33 mouse cellular contexts compared by ENCODE assay signal in the genomic region with DNA sequence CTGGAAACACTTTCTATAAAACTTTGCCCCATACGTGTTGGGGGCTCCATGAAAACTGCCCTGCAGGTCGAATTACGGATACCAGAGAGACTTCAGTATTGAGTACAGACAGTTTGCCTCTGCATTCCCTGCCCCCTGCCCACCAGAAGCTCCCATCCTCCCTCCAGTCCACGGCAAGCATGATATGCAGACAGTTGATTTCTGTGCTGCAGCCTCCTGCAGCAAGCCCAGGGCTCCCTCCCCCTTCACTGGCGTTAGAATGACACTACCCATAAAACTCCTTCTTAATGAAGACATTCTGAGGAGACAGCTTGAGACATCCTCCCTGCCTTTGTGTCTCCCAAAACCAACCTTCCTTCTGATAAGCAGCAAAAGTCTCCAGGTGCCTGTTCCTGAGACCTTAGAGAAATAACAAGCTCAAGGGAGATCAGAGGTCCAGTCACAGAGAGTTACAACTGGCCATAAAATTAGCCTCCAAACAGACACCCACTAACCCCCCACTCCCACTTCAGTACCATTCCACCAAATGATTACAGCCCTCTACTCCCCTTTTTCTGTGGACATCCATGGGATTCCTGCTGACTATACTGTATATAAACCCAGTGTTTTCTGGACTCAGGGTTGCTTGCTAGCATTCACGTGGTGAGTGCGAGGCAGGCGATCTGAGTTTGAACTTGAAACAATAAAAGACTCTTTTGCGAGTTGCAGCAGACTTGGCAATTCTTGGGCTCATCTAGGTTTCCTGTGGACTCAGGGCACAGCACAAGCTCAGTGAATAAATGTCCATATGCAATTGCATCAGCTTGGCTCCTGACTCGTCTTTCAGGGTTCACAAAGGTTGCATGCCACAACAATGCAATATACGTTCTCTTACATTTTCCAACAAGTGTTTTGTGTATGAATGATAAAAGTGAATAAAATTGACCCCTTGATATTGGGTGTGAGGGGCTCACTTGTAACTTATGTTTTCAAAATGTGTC. TPM values are rescaled to one million over a fixed set of nuclear protein-coding genes. Genes with fewer than 3 reads are reported as not detected.
DNase-seq lines count a peak whose midpoint lies in the region; ATAC-seq and TF ChIP-seq lines count a peak whose summit lies in the region.
"Had no signal": no experiment of that assay in that cellular context is flagged by ENCODE, and none has a peak within 500 bp of the region (broad histone marks: within the 10 kb centered on the region; RNA-seq: fewer than 3 reads in every experiment).

No protein-coding gene starts in this region.

- H3K4me3 ChIP-seq in heart, adult 2 months: no peak overlapping the region
- H3K4me3 ChIP-seq in kidney, embryonic 14.5 days (ENCODE audit: low read length): no peak overlapping the region
- H3K4me3 ChIP-seq: embryonic facial prominence, embryonic 12.5 days; erythroblast, embryonic 14.5 days; gastrocnemius, adult 2 months; midbrain, embryonic 13.5 days; neural tube, embryonic 13.5 days; stomach, embryonic 15.5 days had no signal

- no peaks in the 10 kb centered on the region for H3K36me3 ChIP-seq in heart, adult 2 months (ENCODE audit: control insufficient read depth, insufficient read depth, low read length)
- no peaks in the 10 kb centered on the region for H3K36me3 ChIP-seq in kidney, embryonic 14.5 days (ENCODE audit: control insufficient read depth, insufficient read depth, low read length)
- H3K36me3 ChIP-seq: embryonic facial prominence, embryonic 12.5 days; G1E; midbrain, embryonic 13.5 days; neural tube, embryonic 13.5 days; stomach, embryonic 15.5 days had no signal

- no peak for DNase-seq in heart, adult 2 months
- no peak for DNase-seq in heart, postnatal 4 days
- DNase-seq in kidney, adult 8-10 months: no peak
- DNase-seq in 3T3-L1 (ENCODE audit: low read depth, low spot score): peak; percentile 41
- no peak for DNase-seq in cerebellum, postnatal 14 days
- no peak for DNase-seq in gastrocnemius, adult 8-10 months (ENCODE audit: low spot score in 2 of 2)
- DNase-seq: adrenal gland, adult 8-10 months; cerebellum, adult 11-12 months; gastrocnemius, adult 2 months; layer of hippocampus, postnatal 36 days; right cerebral cortex, postnatal 4 days had no signal

- no peak overlapping the region for H3K27ac ChIP-seq in heart, adult 2 months
- peak overlapping the region; percentile 55; the same call in 1 of the 2 replicates for H3K27ac ChIP-seq in kidney, embryonic 14.5 days (ENCODE audit: low read depth, low read length)
- H3K27ac ChIP-seq: embryonic facial prominence, embryonic 12.5 days; gastrocnemius, adult 2 months; hindbrain, embryonic 14.5 days; midbrain, embryonic 13.5 days; neural tube, embryonic 13.5 days; stomach, embryonic 15.5 days had no signal

- intact Hi-C loops in heart, adult 2 months (cut with DNase I): no loop called here

- H3K27me3 ChIP-seq in heart, adult 2 months (ENCODE audit: control insufficient read depth, insufficient read depth, low read length): no peaks in the 10 kb centered on the region; the same call in 1 of the 2 replicates
- H3K27me3 ChIP-seq in kidney, embryonic 14.5 days (ENCODE audit: control insufficient read depth, insufficient read depth, low read length): no peaks in the 10 kb centered on the region
- H3K27me3 ChIP-seq: embryonic facial prominence, embryonic 12.5 days; midbrain, embryonic 13.5 days; neural tube, embryonic 13.5 days; stomach, embryonic 15.5 days had no signal

- H3K9me3 ChIP-seq in kidney, embryonic 14.5 days (ENCODE audit: control insufficient read depth, low read length): no peaks in the 10 kb centered on the region
- H3K9me3 ChIP-seq: embryonic facial prominence, embryonic 12.5 days; G1E; midbrain, embryonic 13.5 days; neural tube, embryonic 13.5 days; stomach, embryonic 15.5 days had no signal

- no peaks in the 10 kb centered on the region; the same call in 1 of the 2 replicates for H3K4me1 ChIP-seq in heart, adult 2 months (ENCODE audit: control insufficient read depth, insufficient read depth, low read length)
- peaks cover 9% of the 10 kb centered on the region; the same call in 1 of the 2 replicates for H3K4me1 ChIP-seq in kidney, embryonic 14.5 days (ENCODE audit: control insufficient read depth, insufficient read depth, low read length)
- H3K4me1 ChIP-seq: embryonic facial prominence, embryonic 12.5 days; midbrain, embryonic 13.5 days; neural tube, embryonic 13.5 days; stomach, embryonic 15.5 days had no signal

- no peak for TF ChIP-seq CTCF in heart, adult 2 months (IDR thresholded peaks at IDR 0.05)

- TF ChIP-seq EP300 in heart, adult 2 months (IDR thresholded peaks at IDR 0.05; ENCODE audit: insufficient read depth, low read depth, low read length): no peak

- 0 out of 2 replicates have a peak, but pooled peaks have one; percentile 24 for TF ChIP-seq POLR2A in heart, adult 2 months (IDR thresholded peaks at IDR 0.05; ENCODE audit: insufficient read depth, low read depth, low read length)

- WGBS in heart, adult 2 months: 78% methylated on average over 11 of the region's 11 CpGs
- 24% methylated on average over 11 of the region's 11 CpGs for WGBS in kidney, embryonic 14.5 days

- 0 out of 2 replicates have a peak overlapping the region, but pooled peaks have one; percentile 10 for H3K4me2 ChIP-seq in kidney, embryonic 14.5 days (replicated peaks; ENCODE audit: low read depth, low read length)
- H3K4me2 ChIP-seq: embryonic facial prominence, embryonic 12.5 days; hindbrain, embryonic 14.5 days; liver, embryonic 11.5 days; midbrain, embryonic 13.5 days; neural tube, embryonic 13.5 days; stomach, embryonic 15.5 days had no signal

- no peaks in the 10 kb centered on the region for H3K79me2 ChIP-seq in heart, adult 2 months (replicated peaks; ENCODE audit: control insufficient read depth, insufficient read depth, low read length)

- peak; percentile 75 for ATAC-seq in kidney, embryonic 14.5 days (ENCODE audit: low FRiP score, low TSS enrichment)
- peak; percentile 23; the same call in 1 of the 2 replicates for ATAC-seq in erythroblast, adult 5-6 weeks (replicated peaks; ENCODE audit: low FRiP score, poor library complexity, severe bottlenecking)
- ATAC-seq: forebrain, embryonic 14.5 days; midbrain, embryonic 13.5 days had no signal

- H3K9ac ChIP-seq in heart, adult 2 months (ENCODE audit: low read depth, low read length): no peak overlapping the region
- no peak overlapping the region for H3K9ac ChIP-seq in kidney, embryonic 14.5 days (ENCODE audit: low read depth, low read length)
- H3K9ac ChIP-seq: embryonic facial prominence, embryonic 12.5 days; hindbrain, embryonic 14.5 days; midbrain, embryonic 13.5 days; neural tube, embryonic 13.5 days; stomach, embryonic 15.5 days had no signal

RNA-seq across cellular contexts. Expression of gene Msmb, which starts 20.6 kb away (rescaled TPM):
- total RNA-seq in heart, adult 2 months (2021): not detected
- polyA plus RNA-seq in heart, adult 2 months (2012; rRNA removed): not detected in 2 replicates
- total RNA-seq in heart, postnatal 4 days (2021): not detected
- not detected in 2 replicates for polyA plus RNA-seq in kidney, embryonic 14.5 days (2014; fragmentation: Nextera tagmentation; extraction: Ambion mirVana)
- not detected in 2 replicates for total RNA-seq in erythroblast, adult 5-6 weeks (2015; ENCODE audit: low replicate concordance)
- 5.2 TPM in 1 of 2 replicates, not detected in the other for total RNA-seq in erythroblast, adult 5-6 weeks (2017; ENCODE audit: low replicate concordance)
- total RNA-seq in gastrocnemius, adult 8-10 months (2022): not detected
- total RNA-seq: adrenal gland, adult 8-10 months; gastrocnemius, adult 2 months; granulocyte monocyte progenitor cell, adult 5-6 weeks; heart, postnatal 36 days; layer of hippocampus, adult 8-10 months; layer of hippocampus, postnatal 36 days; left cerebral cortex, postnatal 10 days; megakaryocyte, adult 5-6 weeks had no signal
- polyA plus RNA-seq: CD4-positive, CD25-positive, alpha-beta regulatory T cell, adult 4 months; embryonic facial prominence, embryonic 12.5 days; erythroblast, embryonic 14.5 days; forebrain, embryonic 14.5 days; frontal cortex, adult 2 months; G1E; hindbrain, embryonic 14.5 days; intestine, embryonic 16.5 days; limb, embryonic 11.5 days; liver, embryonic 11.5 days; lung, adult 2 months; midbrain, embryonic 13.5 days; neural tube, embryonic 13.5 days; stomach, embryonic 15.5 days; thymus, adult 2 months had no signal

RNA-seq across cellular contexts. Expression of gene Dph3, which starts 35.7 kb away (rescaled TPM):
- total RNA-seq in heart, adult 2 months (2021): 10 to 100 TPM; 81.7 to 99.2 TPM
- polyA plus RNA-seq in heart, adult 2 months (2012; rRNA removed): 40.2 and 63.3 TPM in 2 replicates
- total RNA-seq in heart, postnatal 4 days (2021): 10 to 100 TPM; 81.4 to 84.0 TPM
- 102 and 136 TPM in 2 replicates for polyA plus RNA-seq in kidney, embryonic 14.5 days (2014; fragmentation: Nextera tagmentation; extraction: Ambion mirVana)
- total RNA-seq in erythroblast, adult 5-6 weeks (2015; ENCODE audit: low replicate concordance): 0.77 and 15.9 TPM in 2 replicates
- total RNA-seq in erythroblast, adult 5-6 weeks (2017; ENCODE audit: low replicate concordance): 10.4 and 30.1 TPM in 2 replicates
- total RNA-seq in gastrocnemius, adult 8-10 months (2022): 100 to 1,000 TPM; 122 to 147 (median 130) TPM

RNA-seq across cellular contexts. Expression of gene Oxnad1, which starts 36.1 kb away (rescaled TPM):
- total RNA-seq in heart, adult 2 months (2021): 10 to 100 TPM; 49.5 to 54.9 TPM
- 53.9 and 92.7 TPM in 2 replicates for polyA plus RNA-seq in heart, adult 2 months (2012; rRNA removed)
- total RNA-seq in heart, postnatal 4 days (2021): 10 to 100 TPM; 39.7 to 44.3 TPM
- 29.1 and 33.6 TPM in 2 replicates for polyA plus RNA-seq in kidney, embryonic 14.5 days (2014; fragmentation: Nextera tagmentation; extraction: Ambion mirVana)
- total RNA-seq in erythroblast, adult 5-6 weeks (2015; ENCODE audit: low replicate concordance): 0.58 and 3.1 TPM in 2 replicates
- total RNA-seq in erythroblast, adult 5-6 weeks (2017; ENCODE audit: low replicate concordance): 6.8 and 9.5 TPM in 2 replicates
- total RNA-seq in gastrocnemius, adult 8-10 months (2022): 10 to 100 TPM; 17.7 to 24.5 (median 19.4) TPM

RNA-seq across cellular contexts. Expression of gene Ncoa4, which starts 38.4 kb away (rescaled TPM):
- total RNA-seq in heart, adult 2 months (2021): 100 to 1,000 TPM; 135 to 196 TPM
- 36.7 and 72.2 TPM in 2 replicates for polyA plus RNA-seq in heart, adult 2 months (2012; rRNA removed)
- total RNA-seq in heart, postnatal 4 days (2021): 100 to 1,000 TPM in 1 of 2 experiments, 10 to 100 TPM in 1; 99.0 to 115 TPM
- 74.8 and 106 TPM in 2 replicates for polyA plus RNA-seq in kidney, embryonic 14.5 days (2014; fragmentation: Nextera tagmentation; extraction: Ambion mirVana)
- 661 and 684 TPM in 2 replicates for total RNA-seq in erythroblast, adult 5-6 weeks (2015; ENCODE audit: low replicate concordance)
- total RNA-seq in erythroblast, adult 5-6 weeks (2017; ENCODE audit: low replicate concordance): 773 and 931 TPM in 2 replicates
- 10 to 100 TPM; 56.3 to 83.2 (median 68.9) TPM for total RNA-seq in gastrocnemius, adult 8-10 months (2022)
